Mouse (Mus musculus) urinary bladder, adult 2 months (tissue): ENCODE measurements around the gene Mycl. TPM values are rescaled to one million over a fixed set of nuclear protein-coding genes. Genes with fewer than 3 reads are reported as not detected.

Experiments used
- DNase-seq: peaks from one replicate; pipeline ENCODE4 v3.0.0; 2022; ENCODE audit warnings: low spot score
- polyA plus RNA-seq: library from polyadenylated mRNA; depleted of rRNA; stranded (reverse); fragments of >200 nt; gene quantifications from 2 replicates; pipeline ENCODE4 v1.2.3, GENCODE M21; 2012; rRNA removed

Gene Mycl
- 50.5 and 53.6 TPM in 2 replicates for polyA plus RNA-seq

DNA sequence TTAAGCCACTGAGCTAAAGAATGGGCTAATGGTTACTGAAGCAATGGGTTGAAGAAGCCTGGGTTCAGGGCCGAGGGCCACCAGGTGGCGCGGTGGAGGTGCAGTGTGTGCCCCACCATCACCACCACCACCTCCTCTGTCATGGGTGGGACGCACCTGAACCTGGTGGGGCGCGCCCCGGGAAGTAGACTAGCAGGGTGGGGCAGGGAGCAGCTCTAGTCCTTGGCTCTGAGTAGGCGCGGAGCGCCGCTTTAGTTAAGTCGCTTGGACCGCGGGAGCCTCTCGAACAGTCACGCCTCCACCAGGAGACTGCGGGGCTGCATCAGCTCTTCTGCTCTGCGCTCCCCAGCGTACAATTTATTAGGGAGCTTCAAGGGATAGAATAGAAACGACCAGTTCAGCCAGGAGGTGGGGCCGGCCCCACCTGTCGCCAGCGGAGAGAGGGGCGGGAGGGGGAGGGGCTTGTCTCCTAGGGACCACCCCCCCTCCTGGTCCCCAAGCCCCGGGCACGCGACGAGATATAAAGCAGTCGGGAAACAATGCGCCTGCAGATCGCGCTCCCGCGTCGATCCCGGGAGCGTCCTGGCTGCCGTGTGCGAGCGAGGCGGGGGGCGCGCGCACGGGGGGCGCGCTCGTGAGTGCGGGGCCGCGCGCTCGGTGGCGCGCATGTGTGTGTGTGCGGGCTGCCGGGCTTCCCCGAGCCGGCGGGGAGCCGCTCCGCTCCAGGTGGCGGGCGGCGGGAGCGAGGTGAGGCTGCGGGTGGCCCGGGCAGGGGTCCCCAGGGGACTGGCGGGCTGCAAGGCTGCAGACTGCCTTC lies at the start of gene Mycl:
Mycl (plus strand) TSS at position 249 of the 817 bp plus-strand sequence.
- DNase-seq: peak; percentile 79

DNA sequence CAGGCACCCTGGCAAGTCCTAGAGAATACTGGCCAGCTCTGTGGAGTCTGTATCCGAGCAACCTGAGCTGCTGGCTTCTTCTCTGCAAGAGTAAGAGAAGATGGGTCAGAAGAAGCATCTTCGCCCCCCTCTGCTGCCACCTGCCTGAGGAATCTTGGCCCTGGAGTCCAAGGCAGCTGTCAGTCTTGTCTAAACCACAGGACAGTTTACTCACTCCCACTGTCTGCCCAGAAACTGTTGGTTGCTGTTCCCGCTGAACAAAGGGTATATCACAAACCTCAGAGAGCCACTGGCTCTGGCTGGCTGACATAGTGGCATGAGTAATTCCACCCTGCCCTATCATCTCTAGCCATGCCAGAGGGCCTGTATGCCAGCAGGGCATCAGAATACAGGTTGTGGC lies 48.2 kb upstream of the Mycl start:
- no peak for DNase-seq

DNA sequence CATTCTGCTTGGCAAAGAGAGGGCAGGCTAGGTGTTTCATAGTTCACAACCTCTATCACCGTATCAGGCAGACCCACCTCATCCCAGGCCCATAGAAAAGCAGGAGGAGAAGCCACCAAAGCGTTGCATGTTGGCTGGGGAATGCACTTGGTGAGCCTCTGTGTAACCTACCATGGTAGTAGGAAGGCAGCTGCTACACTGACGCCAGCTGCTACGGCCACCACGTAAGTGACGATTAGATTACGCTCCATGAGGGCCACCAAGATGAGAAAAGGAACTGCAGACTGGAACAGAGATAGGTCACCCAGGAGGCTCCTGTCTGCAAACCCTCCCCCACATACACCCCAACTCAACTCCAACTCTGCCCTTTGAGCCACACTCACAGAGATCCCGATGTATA lies 46.4 kb upstream of the Mycl start:
- DNase-seq: no peak

DNA sequence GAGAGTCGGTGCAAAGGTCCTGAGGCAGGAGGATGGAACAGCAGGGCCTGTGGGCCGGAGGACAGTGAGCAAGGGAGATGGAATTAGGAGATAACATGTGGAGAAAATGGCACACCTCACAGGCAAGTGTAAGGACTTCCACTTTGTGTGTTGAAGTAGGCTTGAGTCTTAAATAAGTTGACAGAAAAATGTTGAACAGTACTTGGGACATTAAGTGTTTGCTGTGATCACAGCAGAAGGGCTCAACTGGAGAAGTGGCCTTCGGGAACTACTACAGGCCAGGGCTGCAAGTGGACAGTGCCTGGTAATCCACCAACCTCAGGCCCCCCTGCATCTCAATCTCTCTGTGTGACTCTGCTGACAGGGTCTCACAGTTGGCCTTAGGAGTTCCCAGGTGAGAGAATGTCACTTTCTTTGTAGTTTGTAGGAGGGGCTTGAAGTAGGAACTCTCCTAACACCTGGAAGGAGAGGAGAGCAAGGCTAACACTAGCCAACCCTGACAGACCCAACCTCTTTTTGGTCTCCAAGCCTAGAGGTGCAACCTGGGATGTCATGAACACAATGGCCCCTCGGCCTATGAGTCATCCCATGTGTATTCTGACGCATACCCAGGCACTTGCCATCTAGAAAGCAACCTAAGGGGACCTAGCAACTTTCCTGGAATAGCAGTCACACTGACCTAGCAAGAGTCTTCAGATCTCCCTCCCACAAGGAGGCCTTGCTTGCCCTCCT lies 40.6 kb upstream of the Mycl start:
- DNase-seq: no peak

DNA sequence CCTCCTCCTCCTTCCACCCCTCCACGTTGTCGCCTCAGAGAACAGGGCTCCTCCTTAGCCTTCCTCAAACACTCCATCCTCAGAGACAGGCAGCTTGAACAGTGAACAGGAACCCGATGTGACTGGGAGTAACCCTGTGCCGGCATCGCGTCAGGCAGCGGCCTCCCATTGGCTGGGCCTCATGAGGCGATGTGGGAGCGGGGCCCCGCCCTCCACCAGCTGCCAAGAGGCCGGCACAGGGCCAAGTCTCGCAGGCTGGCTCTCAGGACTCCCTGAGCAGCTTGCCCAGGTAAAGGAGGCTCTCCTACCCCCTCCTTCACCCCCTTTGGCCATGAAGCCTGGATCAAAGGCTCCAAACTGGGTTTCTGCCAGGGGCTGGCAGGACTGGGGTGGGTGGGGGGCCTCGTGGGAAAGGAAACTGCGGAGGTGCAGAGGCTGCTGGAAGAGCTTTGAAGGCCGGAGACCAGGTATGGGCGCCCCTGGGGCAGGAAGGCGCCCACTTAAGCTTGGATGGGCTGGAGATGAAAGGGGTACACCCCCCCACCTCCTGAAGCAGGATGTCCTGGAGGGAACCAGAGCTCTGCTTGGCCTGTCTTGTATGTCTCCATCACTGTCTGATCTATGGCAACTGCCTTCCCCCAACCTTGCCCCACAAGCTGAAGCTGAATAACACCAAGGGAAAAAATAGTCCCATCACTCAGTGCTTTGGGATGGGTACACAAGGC lies 39.9 kb upstream of the Mycl start:
- peak; percentile 75 for DNase-seq

DNA sequence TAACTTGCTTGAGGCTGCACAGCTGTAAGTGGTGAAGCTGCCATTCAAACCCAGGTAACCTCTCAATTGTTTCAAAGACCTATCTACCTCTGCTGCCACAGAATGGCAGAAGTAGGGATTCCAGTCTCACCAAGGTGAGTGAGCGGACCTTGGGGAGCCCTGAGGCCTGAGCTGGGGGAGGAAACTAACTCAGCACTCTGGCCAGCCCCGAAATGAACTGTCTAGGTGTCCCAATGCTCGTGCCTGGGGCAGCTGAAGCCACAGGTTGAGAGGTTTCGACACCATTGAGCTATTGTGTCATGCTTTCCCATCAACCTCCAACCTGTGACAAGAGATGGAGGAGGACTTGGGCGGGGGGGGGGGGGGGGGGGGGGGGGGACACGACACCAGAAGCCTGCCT lies 39.2 kb upstream of the Mycl start:
- DNase-seq: no peak

DNA sequence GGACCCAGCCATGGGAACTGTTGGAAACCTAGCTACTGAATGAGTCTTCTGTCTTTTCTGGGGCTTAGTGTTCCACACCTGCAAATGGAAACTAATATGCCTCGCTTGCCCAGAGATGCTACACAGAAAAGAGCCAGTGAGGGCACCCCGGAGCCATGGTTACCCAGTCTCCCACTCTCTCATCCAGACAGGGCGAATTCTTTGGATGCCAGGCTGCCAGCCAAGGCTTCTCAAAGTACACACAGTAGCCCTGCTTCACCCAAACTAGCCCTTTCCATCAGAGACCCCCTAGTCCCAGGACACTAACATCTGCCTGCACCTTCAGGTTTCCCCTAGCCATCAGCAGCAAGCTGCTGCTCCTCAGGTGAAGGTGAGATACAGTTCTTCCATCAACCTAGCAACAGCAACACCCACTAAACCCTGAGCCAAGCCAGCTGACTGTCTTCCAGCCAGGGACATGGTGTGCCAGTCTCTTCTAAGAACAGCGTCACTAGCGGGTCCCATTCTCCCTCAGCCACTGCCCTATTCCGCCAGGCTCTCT lies 36.9 kb upstream of the Mycl start:
- DNase-seq: no peak

DNA sequence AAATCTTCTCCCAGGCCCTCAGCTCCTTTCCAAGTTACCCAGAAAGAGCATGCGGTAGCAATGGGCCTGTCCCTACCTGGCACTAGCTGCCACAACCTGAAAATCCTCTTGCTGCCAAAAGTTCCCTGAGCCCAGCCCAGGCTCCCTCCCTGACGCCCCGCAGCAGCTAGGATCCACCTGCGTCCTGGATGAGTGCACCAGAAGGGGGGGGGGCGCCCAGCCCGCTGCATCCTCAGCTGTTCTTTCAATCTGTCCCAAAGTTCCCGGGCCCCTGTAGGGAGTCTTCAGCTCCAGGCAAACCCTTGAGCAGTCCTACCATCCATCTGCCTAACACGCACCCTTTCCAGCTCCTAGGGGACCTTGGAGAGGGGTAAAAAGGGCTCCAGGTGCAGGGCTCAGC lies 35.6 kb upstream of the Mycl start:
- DNase-seq: no peak

DNA sequence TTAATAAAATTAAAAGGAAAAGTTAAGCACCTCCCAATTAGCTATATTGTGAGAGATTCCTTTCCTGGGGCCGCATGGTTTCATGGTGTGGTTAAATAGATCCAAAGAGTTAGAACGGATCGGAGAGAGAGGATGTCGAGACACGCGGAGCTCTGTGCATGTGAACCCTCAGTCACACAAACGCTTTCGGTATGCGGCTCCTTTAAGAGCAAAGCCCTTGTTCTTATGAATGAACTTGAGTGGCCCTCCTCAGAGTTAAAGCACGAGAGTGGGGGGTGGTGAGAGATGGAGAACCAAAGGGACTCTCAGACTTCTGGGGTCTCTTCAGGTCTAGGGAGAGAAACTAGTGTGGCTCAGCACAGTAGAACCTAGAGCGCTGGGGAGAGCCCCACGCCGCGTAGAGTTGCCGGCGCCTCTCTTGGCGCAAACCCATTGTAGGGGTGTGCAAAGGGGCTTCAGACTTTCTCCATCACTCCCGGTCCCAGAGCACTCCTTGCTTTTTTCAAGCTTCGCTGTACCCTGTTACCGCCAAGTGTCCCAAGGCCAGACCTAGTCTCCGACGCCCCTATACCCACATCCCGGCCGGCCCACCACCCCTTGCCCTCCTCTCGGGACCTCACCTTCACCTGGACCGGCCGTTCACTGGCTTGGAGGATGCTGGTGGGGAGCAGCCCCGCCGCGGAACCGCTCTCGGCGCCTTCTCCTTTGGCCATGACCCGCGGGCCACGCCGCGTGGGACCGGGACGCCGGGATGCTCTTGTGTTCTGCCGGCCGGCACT lies 34.9 kb upstream of the Mycl start:
- no peak for DNase-seq

DNA sequence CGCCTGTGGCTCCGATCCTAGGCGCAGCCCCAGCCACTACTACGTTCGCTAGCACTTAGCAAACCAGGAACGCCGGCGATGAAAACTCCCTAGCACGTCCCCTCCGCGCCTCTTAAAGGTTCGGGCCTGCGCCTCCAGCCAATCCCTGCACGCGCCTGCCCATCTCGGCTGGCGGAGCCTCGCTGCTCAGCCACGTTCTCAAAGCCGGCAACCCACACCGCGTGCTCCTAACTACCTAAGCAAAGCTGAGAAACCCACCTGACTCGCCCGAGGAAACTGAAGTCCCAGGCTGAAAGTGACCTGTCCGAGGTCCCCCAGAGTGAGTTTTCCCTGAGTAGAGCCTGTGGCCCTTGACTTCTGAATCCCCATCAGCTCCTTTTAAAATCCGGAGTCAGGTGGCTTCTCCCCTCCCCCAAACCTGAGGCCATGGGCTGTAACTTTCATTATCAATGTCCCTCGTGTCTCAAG lies 34.3 kb upstream of the Mycl start, which contains the start of gene Mfsd2a:
Mfsd2a (minus strand) TSS at position 89 of the 468 bp plus-strand sequence.
- peak; percentile 42 for DNase-seq

DNA sequence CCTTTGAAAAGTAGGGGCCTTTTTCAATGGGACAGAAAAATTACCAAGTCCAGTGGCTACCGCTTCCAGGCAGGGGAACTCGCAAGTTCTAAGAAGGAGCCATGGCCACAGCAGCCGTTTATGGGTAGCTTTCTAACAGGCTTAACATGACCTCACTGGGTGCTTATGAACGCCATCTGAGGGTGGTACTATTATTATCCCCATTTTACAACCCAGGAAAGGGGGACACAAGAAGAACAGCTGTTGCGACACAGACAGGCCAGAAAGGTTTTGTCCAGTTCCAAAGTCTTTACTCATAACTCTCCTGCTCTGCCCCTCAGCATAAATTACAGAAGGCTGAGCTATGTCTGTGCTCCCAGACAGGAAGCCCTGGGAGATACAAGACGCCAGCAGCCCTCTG lies 33.9 kb upstream of the Mycl start:
- DNase-seq: no peak

DNA sequence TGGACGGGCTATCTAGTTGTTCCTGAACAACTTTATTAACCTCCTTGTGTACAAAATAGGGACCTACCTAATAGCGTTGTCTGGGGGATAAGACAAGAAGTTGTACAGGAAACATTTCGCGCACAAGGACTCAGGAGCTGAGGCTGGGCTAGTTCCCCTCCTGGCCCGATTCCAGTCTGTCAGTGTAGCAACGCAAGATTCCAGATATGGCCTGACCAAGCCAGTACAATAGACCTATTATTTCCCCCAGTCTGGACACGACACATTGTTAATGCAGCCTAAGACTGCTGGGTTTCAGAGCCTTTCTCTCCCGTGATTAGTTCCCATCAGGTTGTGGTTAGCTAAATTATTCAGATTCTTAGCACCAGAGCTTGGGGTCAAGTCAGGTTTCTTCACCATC lies 32.7 kb upstream of the Mycl start:
- no peak for DNase-seq

DNA sequence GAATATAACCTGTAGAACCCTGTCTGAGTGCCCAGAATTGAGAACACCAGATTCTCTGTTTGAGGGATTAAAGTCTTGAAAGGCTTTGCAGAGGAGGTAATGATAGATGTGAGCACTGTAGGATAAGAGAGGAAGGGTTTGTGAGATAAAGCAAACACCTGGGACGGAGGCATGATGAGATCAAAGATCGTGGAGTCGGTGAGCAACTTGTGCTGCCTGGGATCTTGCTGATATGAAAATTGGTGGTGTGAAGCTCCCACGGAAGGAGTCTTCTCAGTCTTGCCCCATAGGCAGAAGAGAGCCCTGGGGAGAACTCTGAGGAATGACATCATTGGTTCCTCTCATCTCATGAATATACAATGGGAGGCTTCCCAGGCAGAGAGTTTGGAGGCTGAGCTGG lies 27.3 kb upstream of the Mycl start:
- no peak for DNase-seq

DNA sequence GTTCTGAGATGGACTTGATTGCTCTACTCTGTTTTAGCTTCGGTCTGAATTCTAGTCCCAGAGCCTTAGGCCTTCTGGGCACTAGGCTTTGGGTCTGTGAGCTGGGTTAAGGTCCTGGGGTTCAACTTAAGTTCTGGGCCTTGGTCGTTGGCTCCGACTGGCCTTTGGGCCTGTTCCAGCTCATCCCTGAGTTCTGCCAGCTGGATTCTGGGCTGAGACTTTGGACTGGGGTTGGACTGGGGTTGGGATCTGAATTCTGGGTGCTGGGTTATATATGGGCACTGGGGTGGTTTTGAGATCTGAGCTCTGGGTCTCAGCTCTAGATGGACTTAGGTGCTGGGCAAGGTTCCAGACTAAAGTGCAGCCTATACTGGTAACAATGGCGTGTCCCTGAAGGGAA lies 24.3 kb upstream of the Mycl start:
- no peak for DNase-seq

DNA sequence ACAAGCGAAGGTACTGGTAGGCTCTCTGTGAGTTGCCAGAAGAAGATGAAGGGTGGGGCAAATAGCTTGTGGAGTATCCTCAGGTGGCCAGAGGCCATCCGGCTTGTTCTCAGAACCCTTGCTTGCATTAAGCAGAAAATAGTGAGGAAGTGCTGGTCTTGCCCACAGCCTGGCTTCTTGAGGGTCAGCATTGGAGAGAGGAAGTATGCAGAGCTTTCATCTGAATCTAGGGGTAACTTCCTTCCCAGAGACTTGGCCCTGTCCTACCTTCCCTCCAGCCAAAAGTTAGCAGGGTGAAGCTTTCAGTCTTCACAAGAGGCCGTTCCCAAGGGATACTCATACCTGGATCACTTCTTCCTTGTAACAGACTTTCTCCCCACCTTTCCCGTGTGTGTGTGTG lies 23.8 kb upstream of the Mycl start:
- DNase-seq: no peak

DNA sequence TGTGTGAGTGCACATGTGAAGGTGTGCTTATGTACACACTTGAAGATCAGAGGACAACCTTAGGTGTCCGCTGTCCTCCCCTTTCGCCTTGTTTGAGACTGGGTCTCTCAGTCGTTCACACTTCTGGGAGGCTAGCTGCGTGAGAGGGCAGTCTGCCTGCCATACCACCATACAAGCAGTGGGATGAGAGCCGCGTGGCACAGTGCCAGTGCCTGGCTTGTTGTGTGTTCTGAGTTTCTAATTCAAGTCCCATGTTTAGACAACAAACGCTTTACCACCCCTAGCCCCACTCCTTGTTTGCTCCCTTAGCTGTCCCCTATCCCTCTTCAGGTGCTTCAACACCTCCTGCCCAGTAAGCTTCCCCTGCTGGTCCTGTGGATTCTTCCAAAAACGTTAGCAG lies 23.4 kb upstream of the Mycl start:
- DNase-seq: no peak

DNA sequence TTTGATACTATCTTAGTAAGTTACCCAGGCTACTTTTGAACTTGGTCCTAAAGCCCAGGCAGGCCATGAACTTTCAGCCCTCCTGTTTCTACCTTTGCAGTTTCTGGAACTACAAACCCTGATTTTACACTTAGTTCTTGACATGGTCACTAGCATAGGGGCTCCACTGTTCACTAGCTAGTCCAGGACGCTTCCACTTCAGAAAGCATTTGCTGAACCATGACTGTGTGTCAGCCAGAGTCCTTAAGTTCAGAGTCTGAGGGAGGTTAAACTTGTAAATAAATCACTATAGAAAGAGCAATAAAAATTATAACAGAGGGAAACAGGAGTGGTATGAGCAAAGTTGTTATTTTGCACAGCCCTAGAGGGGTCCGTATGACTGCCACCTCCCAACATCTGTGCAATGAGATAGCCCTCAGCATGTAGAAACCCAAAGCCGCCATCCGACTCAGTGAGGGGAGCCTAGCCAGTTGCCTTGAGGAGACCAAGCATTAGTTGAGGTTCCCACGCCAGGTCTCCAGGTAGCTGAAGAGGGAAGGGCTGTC lies 20.4 kb upstream of the Mycl start:
- no peak for DNase-seq

DNA sequence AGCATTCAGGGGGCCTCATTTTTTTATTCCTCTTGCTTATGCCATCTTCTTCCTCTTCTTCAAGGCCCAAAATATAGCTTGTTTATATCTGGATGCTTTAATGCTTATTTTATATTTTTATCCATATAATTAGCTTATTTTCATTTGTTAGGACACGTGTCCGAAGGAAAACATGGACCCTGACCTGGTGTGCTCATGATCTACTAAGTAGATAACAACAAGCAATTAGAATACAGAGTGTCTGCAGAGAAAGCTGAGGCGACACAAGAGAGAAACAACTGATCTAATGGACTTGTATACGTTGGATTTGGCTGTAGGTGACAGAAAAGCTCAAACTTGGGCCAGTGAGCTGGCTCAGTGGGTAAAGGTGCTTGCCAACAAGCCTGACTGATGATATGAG lies 18.6 kb upstream of the Mycl start:
- no peak for DNase-seq

DNA sequence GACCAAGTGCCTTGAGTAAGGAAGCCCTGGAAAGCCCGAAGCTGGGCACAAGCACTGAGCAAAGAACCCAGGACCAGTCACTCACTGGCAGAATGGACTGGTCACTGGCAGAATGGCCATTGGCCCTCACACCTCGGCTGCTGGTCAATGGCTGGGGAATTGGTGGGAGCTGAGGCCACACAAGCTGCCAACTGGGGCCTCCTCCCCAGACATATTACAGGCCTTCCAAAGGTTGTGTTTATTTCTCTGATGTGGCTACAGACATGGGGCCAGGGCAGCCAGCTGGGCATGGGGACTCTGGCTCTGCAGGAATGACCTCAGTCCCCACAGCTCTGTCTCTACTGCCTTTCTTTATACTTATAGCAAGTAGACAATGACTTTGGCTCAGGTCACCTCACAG lies 16.6 kb upstream of the Mycl start:
- DNase-seq: no peak

DNA sequence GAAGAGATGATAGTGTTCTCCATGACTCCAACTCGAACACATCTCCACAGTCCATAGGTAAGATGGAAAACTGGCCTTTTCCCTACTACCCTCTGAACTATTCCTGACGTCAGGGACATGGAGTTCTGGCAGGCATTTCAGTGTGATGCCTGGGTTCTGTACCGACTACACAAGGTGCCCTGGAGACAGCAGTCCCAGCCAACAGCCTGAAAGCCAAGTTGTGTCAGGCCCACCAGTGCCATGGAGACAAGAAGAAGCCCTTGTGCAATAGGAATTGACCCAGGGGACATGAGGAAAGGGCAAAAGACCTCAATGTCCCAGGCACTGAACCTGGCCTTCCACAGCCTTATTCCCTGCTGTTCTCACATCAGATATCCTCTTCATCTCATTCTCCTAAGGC lies 15.6 kb upstream of the Mycl start:
- no peak for DNase-seq

DNA sequence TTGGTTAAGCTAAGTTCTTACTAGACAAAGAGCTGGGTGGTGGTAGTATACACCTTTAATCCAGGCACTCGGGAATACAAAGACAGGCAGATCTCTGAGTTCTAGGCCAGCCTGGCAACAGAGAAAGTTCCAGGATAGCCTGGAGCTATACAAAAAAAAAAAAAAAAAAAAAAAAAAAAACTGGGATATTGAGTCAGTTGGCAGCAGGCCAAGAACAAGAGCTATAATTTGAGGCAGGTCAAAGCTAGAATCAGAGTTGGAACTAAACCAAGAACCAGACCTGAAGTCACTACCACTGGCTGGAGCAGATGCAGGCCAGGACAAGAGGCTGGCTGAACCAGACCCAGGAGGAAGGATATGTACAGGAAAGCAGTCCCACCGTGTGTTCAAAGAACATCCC lies 14.8 kb upstream of the Mycl start:
- DNase-seq: no peak
